Mouse (Mus musculus): ENCODE results near the gene Telo2. TPM values are rescaled to one million over a fixed set of nuclear protein-coding genes. Genes with fewer than 3 reads are reported as not detected.

The Telo2 gene
- polyA plus RNA-seq, 1 experiment from 2014 or later, result 49.9 TPM

GRCm38 (mm10) chr17:25089158-25089557 lies 26.6 kb downstream of the Telo2 start:
- Histone ChIP-seq H3K27ac (peak overlapping the region; percentile 56; the same call in 1 of the 2 replicates), H3K4me1 (replicated peaks) (no peaks in the 10 kb centered on the region), H3K36me3 (peaks cover 59% of the 10 kb centered on the region), H3K4me3 (no peak overlapping the region), H3K27me3 (ENCODE audit: insufficient read depth, poor library complexity, severe bottlenecking) (no peaks in the 10 kb centered on the region), H3K9me3 (no peaks in the 10 kb centered on the region)
- DNase-seq (ENCODE audit: low spot score), result no peak
- WGBS, result 92% methylated on average over 10 of the region's 10 CpGs

- no peak for DNase-seq (ENCODE audit: low spot score)
- H3K36me3 ChIP-seq, result peaks cover 39% of the 10 kb centered on the region
- WGBS, result 93% methylated on average over 7 of the region's 7 CpGs
- peaks cover 14% of the 10 kb centered on the region; the same call in 1 of the 2 replicates for H3K4me1 ChIP-seq (replicated peaks)
- H3K4me3 ChIP-seq, result no peak overlapping the region
- H3K27ac ChIP-seq, result no peak overlapping the region
- H3K9me3 ChIP-seq, result no peaks in the 10 kb centered on the region
- H3K27me3 ChIP-seq (ENCODE audit: insufficient read depth, poor library complexity, severe bottlenecking), result no peaks in the 10 kb centered on the region
These were observed 29.0 kb downstream of the Telo2 start for GRCm38 (mm10) chr17:25086724-25087123.

GRCm38 (mm10) chr17:25084835-25085385 lies 30.9 kb downstream of the Telo2 start:
- 84% methylated on average over 13 of the region's 13 CpGs for WGBS
- peak overlapping the region; percentile 35; the same call in 1 of the 2 replicates for H3K27ac ChIP-seq
- H3K9me3 ChIP-seq, result no peaks in the 10 kb centered on the region
- DNase-seq (ENCODE audit: low spot score), result no peak
- peaks cover 22% of the 10 kb centered on the region; the same call in 1 of the 2 replicates for H3K4me1 ChIP-seq (replicated peaks)
- no peak overlapping the region for H3K4me3 ChIP-seq
- H3K27me3 ChIP-seq (ENCODE audit: insufficient read depth, poor library complexity, severe bottlenecking), result no peaks in the 10 kb centered on the region
- peaks cover 36% of the 10 kb centered on the region for H3K36me3 ChIP-seq

GRCm38 (mm10) chr17:25083444-25083931 lies 32.3 kb downstream of the Telo2 start, which contains the start of gene Tmem204:
TSS of gene Tmem204 (minus strand) at chr17:25083591.
- H3K4me1 ChIP-seq (replicated peaks), result peaks cover 22% of the 10 kb centered on the region; the same call in 1 of the 2 replicates
- no peaks in the 10 kb centered on the region for H3K27me3 ChIP-seq (ENCODE audit: insufficient read depth, poor library complexity, severe bottlenecking)
- 55% methylated on average over 7 of the region's 7 CpGs for WGBS
- DNase-seq (ENCODE audit: low spot score), result peak; percentile 70
- no peaks in the 10 kb centered on the region for H3K9me3 ChIP-seq
- H3K27ac ChIP-seq, result peak within 1 kb of the TSS; percentile 78
- H3K4me3 ChIP-seq, result no peak within 1 kb of the TSS
- peaks cover 29% of the 10 kb centered on the region for H3K36me3 ChIP-seq

- Histone ChIP-seq H3K4me3 (no peak overlapping the region), H3K9me3 (no peaks in the 10 kb centered on the region), H3K27me3 (ENCODE audit: insufficient read depth, poor library complexity, severe bottlenecking) (no peaks in the 10 kb centered on the region), H3K4me1 (replicated peaks) (peaks cover 22% of the 10 kb centered on the region; the same call in 1 of the 2 replicates), H3K27ac (peak overlapping the region; percentile 54), H3K36me3 (peaks cover 25% of the 10 kb centered on the region)
- WGBS, result 65% methylated on average over 3 of the region's 3 CpGs
- DNase-seq (ENCODE audit: low spot score), result no peak
These were observed 32.9 kb downstream of the Telo2 start for GRCm38 (mm10) chr17:25082887-25083286.

- H3K27ac ChIP-seq, result peak overlapping the region; percentile 64
- WGBS, result 74% methylated on average over 14 of the region's 14 CpGs
- H3K27me3 ChIP-seq (ENCODE audit: insufficient read depth, poor library complexity, severe bottlenecking), result no peaks in the 10 kb centered on the region
- peaks cover 27% of the 10 kb centered on the region for H3K36me3 ChIP-seq
- no peak for DNase-seq (ENCODE audit: low spot score)
- H3K4me3 ChIP-seq, result no peak overlapping the region
- H3K9me3 ChIP-seq, result no peaks in the 10 kb centered on the region
- H3K4me1 ChIP-seq (replicated peaks), result peaks cover 22% of the 10 kb centered on the region; the same call in 1 of the 2 replicates
These were observed 33.5 kb downstream of the Telo2 start for GRCm38 (mm10) chr17:25082081-25082847.

- 77% methylated on average over 11 of the region's 11 CpGs for WGBS
- peak overlapping the region; percentile 35 for H3K4me3 ChIP-seq
- H3K27ac ChIP-seq, result peak overlapping the region; percentile 80
- DNase-seq (ENCODE audit: low spot score), result no peak
- H3K27me3 ChIP-seq (ENCODE audit: insufficient read depth, poor library complexity, severe bottlenecking), result no peaks in the 10 kb centered on the region
- peaks cover 30% of the 10 kb centered on the region for H3K36me3 ChIP-seq
- H3K9me3 ChIP-seq, result no peaks in the 10 kb centered on the region
- H3K4me1 ChIP-seq (replicated peaks), result peaks cover 22% of the 10 kb centered on the region; the same call in 1 of the 2 replicates
These were observed 34.8 kb downstream of the Telo2 start for GRCm38 (mm10) chr17:25080960-25081381.

- Histone ChIP-seq H3K9me3 (no peaks in the 10 kb centered on the region), H3K36me3 (peaks cover 30% of the 10 kb centered on the region), H3K4me1 (replicated peaks) (peaks cover 22% of the 10 kb centered on the region; the same call in 1 of the 2 replicates), H3K27me3 (ENCODE audit: insufficient read depth, poor library complexity, severe bottlenecking) (no peaks in the 10 kb centered on the region), H3K27ac (peak overlapping the region; percentile 80), H3K4me3 (peak overlapping the region; percentile 35)
- 90% methylated on average over 13 of the region's 13 CpGs for WGBS
- no peak for DNase-seq (ENCODE audit: low spot score)
These were observed 35.6 kb downstream of the Telo2 start for GRCm38 (mm10) chr17:25080210-25080609.

GRCm38 (mm10) chr17:25077771-25078372 lies 37.9 kb downstream of the Telo2 start:
- DNase-seq (ENCODE audit: low spot score), result no peak
- 0 out of 2 replicates have a peak, but pooled peaks cover 11% of the 10 kb centered on the region for H3K4me1 ChIP-seq (replicated peaks)
- H3K27me3 ChIP-seq (ENCODE audit: insufficient read depth, poor library complexity, severe bottlenecking), result no peaks in the 10 kb centered on the region
- H3K4me3 ChIP-seq, result no peak overlapping the region
- WGBS, result 89% methylated on average over 13 of the region's 13 CpGs
- peaks cover 35% of the 10 kb centered on the region for H3K36me3 ChIP-seq
- H3K9me3 ChIP-seq, result no peaks in the 10 kb centered on the region
- H3K27ac ChIP-seq, result no peak overlapping the region

- 91% methylated on average over 4 of the region's 4 CpGs for WGBS
- Histone ChIP-seq H3K4me1 (replicated peaks) (0 out of 2 replicates have a peak, but pooled peaks cover 11% of the 10 kb centered on the region), H3K9me3 (no peaks in the 10 kb centered on the region), H3K4me3 (no peak overlapping the region), H3K27ac (no peak overlapping the region), H3K36me3 (peaks cover 41% of the 10 kb centered on the region), H3K27me3 (ENCODE audit: insufficient read depth, poor library complexity, severe bottlenecking) (no peaks in the 10 kb centered on the region)
- DNase-seq (ENCODE audit: low spot score), result no peak
These were observed 38.9 kb downstream of the Telo2 start for GRCm38 (mm10) chr17:25076906-25077305.

- Histone ChIP-seq H3K4me1 (replicated peaks) (no peaks in the 10 kb centered on the region), H3K9me3 (no peaks in the 10 kb centered on the region)
These were observed 47.1 kb downstream of the Telo2 start for GRCm38 (mm10) chr17:25068690-25069089.

GRCm38 (mm10) chr17:25067442-25067851 lies 48.3 kb downstream of the Telo2 start:
- Histone ChIP-seq H3K27me3 (ENCODE audit: insufficient read depth, poor library complexity, severe bottlenecking) (no peaks in the 10 kb centered on the region), H3K9me3 (no peaks in the 10 kb centered on the region), H3K36me3 (peaks cover 47% of the 10 kb centered on the region), H3K4me3 (no peak overlapping the region), H3K4me1 (replicated peaks) (no peaks in the 10 kb centered on the region), H3K27ac (no peak overlapping the region)
- 80% methylated on average over 8 of the region's 8 CpGs for WGBS
- DNase-seq (ENCODE audit: low spot score), result no peak

More at GRCm38 (mm10) chr17:25068690-25069089, 47.1 kb downstream of the Telo2 start:
- Histone ChIP-seq H3K4me3 (no peak overlapping the region), H3K27ac (no peak overlapping the region), H3K36me3 (peaks cover 45% of the 10 kb centered on the region), H3K27me3 (ENCODE audit: insufficient read depth, poor library complexity, severe bottlenecking) (no peaks in the 10 kb centered on the region)
- no peak for DNase-seq (ENCODE audit: low spot score)
- 73% methylated on average over 2 of the region's 2 CpGs for WGBS
